Mouse (Mus musculus) megakaryocyte progenitor cell, adult 5-6 weeks (primary cell): ENCODE results near the gene Marcksl1. TPM values are rescaled to one million over a fixed set of nuclear protein-coding genes. Genes with fewer than 3 reads are reported as not detected.

Experiments used
- ATAC-seq: replicated peaks from 2 replicates; pipeline ENCODE4 v1.8.0; 2016; ENCODE audit warnings: mild to moderate bottlenecking, moderate TSS enrichment, inconsistent platforms; ENCODE audit not compliant: poor library complexity
- total RNA-seq, 2 experiments: library from RNA; stranded (forward) in 1 of 2; stranded (reverse) in 1 of 2; fragments of 157-497, 149-512 nt in 1 of 2; fragments of 200-1000 nt in 1 of 2; gene quantifications; 2 replicates each; pipeline versions ENCODE4 v1.2.3 to v1.2.4; 2015 to 2017

The Marcksl1 gene
- total RNA-seq (2015) (56.8 and 62.3 TPM in 2 replicates), total RNA-seq (2017) (37.5 and 43.9 TPM in 2 replicates)

GRCm38 (mm10) chr4:129513086-129513767 is at the start of gene Marcksl1:
Gene Marcksl1 (plus strand): TSS chr4:129513581.
- peak; percentile 80 for ATAC-seq

DNA sequence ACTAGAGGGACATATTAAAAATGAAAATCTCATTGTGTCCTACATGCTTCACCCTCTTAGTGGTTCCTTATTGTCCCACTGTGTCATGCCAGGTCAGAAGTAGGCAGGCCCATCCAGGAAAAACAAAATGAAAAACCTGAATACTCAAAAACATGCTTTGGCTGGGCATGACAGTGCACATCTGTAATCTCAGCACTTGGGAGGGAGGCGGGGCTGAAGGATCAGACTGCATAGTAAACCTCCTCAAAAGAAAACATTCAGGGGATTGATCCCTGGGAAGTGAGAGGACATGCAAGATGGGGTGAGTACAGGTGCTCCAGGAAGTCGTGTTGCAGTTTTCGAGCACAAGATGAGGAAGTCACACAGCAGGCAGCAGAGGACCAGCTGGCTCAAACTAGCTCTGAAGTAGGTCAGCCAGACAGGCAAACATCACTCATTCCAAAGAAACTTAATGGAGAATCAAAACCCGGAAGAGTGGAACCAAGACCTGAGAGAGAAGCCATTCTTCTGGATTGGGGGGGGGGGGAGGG is 49.0 kb upstream of the Marcksl1 start:
- no peak for ATAC-seq

- no peak for ATAC-seq
These were observed 37.3 kb upstream of the Marcksl1 start for GRCm38 (mm10) chr4:129476047-129476446.

GRCm38 (mm10) chr4:129479863-129480262 is 33.5 kb upstream of the Marcksl1 start:
- ATAC-seq, result no peak

DNA sequence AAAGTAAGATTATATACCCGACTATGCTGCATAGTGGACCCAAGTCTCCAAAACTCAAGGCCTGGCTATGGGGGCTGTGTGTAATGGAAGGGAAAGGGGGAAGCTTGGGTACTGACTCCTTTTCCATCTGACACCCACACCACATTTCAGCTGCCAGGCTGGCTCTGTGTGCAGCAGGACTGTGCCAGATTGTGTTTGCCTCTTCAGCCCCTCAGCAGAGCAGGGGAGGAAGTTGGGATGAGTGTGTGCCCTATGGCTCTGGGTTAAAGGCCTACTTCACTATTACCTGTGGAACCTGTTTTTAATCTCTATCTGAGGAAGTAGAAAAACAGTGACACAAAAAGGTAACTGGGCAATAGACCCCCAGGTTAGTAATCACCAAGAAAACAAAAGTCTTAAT is 32.3 kb upstream of the Marcksl1 start:
- ATAC-seq, result no peak

DNA sequence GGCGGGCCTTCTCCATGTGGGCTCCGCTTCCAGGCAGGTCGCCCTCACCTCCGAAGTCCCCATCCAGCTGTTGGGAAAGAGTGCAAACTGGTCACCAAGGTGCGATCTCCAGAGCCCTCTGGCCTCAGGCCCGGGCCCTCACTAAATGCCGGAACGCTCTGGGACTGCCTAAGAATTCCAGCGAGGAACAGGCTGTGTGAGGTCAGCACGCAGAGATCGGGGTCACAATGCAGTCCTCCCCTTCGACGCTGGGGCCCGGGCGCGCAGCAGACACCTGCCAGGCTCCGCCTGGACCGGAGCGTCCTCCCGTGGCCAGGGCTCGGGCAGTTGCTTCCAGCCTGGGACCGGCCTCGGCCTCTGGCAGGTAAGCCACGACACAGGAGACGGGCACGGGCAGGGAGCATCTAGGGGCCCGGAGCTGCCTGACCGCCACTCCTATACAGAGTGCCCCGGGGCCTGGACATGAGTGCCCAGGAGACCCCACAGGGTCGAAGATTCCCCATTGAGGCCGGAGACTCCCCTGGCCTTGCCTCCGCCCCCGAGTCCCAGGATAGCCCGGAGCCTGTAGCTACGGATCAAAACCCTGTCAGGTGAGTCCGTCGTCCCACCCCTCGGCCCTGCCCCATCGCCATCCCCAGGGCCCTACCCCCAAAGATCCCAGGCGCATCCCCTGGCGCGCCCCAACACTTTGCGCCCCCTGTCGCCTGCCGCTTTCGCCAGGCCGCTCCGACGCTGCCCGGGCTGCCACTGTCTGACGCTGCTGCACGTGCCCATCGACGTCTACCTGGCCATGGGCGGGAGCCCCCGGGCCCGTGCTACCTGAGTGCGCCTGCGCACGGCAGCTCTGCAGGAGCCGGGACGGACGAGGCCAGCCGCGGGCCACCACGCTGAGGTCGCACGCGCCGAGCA is 22.2 kb upstream of the Marcksl1 start, which contains the start of the genes Tssk3 and Fam229a:
Gene Tssk3, minus strand, starts transcription at position 51 of the 909 bp plus-strand sequence.
Gene Fam229a, plus strand, starts transcription at position 219 of the 909 bp plus-strand sequence.
- ATAC-seq, result no peak; the same call in 1 of the 2 replicates

DNA sequence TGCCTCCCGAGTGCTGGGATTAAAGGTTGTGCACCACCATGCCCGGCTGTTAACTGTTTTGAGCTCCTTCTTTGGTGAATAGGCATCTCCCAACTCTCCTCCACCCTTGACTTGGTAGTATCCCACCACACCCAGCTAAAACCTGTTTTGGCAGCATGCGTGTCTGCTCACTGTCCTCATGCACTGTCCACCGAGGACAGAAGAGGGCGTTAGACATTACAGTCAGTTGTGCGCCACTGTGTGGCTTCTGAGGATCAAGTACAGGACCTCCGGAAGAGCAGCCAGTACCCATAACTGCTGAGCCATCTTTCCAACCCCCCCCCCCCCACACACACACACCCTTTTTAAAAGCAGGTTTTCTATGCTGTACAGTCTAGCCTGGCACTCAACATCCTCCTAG is 18.7 kb upstream of the Marcksl1 start:
- ATAC-seq, result peak; percentile 24

- peak; percentile 54 for ATAC-seq
These were observed 17.5 kb upstream of the Marcksl1 start for GRCm38 (mm10) chr4:129495672-129496562.

DNA sequence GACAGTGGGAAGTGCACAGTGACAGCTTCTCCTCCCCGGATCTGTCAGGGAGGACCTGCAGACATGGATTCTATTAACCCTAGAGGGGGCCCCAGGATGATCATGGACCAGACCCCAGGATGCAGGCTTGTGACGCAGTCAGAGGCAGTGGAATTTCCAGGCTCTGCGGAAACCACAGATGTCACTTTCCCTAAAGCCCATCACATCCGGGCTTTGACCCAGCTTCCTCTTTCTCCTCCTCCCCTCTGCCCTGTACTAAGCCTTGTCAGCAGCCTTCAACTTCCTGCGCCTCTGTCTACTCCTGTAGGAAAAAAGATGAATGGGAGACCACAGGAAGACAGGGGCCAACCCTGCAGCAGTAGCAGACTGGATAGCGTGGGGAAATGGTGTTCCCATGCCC is 16.8 kb upstream of the Marcksl1 start:
- peak; percentile 56 for ATAC-seq

GRCm38 (mm10) chr4:129498941-129499340 is 14.4 kb upstream of the Marcksl1 start:
- no peak for ATAC-seq

GRCm38 (mm10) chr4:129500017-129500416 is 13.4 kb upstream of the Marcksl1 start:
- no peak for ATAC-seq

- peak; percentile 68 for ATAC-seq
These were observed 12.5 kb upstream of the Marcksl1 start for GRCm38 (mm10) chr4:129500607-129501566.

DNA sequence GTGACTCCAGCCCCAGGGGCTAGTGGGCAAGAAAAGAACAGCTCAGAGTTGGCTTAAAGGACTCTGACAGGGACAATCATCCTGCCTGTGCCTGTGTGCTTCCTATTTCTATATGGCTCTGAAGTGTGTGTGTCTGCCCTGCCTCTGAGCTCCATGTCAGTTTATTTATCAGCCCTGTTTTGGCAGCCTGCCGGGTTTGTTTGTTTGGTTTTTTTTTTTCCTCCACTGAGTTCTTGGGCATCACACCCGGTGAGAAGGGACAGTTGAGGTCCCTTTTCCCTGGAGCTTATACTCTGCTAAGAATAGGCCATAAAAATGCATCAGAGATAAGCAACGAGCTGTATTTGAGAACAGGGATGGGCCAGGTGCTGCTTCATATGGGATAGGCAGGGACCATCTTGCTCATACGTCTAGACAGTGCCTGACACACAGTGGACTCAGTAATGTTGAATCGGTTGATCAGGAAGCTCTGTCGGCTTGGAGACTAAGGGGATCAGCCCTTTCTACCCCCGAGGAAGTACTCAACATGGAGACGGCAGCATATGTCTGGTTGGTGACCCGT is 11.0 kb upstream of the Marcksl1 start:
- ATAC-seq, result no peak

GRCm38 (mm10) chr4:129502901-129503444 is 10.4 kb upstream of the Marcksl1 start:
- ATAC-seq, result no peak

GRCm38 (mm10) chr4:129505511-129505910 is 7.9 kb upstream of the Marcksl1 start:
- no peak for ATAC-seq

DNA sequence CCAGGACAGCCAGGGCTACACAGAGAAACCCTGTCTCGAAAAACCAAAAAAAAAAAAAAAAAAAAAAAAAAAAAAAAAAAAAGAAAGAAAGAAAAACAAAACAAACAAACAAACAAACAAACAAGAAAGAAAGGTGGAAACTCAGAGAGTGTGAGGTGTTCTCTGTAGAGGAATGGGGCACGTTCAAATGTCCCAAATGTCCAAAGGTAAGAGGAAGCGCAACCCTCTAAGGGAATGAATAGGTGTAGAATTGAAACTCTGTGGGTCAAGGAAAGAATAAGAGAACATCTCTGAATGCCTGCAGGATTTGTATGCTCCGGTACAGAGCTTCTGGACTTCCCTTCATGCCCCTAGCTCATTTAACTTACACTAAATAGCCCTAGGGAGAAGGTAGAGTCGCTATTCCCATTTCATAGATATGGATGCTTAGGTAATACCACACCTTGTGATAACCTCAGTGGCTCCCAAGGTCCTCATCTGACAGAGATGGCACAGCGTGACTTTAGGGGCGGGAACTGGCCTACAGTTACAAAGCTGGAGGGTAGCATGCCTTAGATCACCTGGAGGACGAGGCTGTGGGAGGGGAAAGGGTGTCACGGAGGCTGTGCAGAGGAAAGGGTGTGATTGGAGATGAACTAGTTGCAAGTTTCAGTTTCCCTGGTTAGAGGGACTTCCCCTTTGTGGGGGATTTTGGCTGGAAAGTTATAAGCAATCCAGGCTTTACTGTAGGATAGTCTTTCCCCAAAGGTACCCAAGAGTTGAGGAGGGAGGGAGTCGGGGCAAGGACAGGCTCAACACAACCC is 5.7 kb upstream of the Marcksl1 start:
- peak; percentile 40 for ATAC-seq

GRCm38 (mm10) chr4:129508237-129508515 is 5.2 kb upstream of the Marcksl1 start:
- ATAC-seq, result 0 out of 2 replicates have a peak, but pooled peaks have one; percentile 26
